Mouse (Mus musculus) cortical plate, adult 2 months (tissue): ENCODE measurements around the gene Ccdc8.

ENCODE experiments used
- CTCF ChIP-seq: fragments of 200-500 bp; IDR thresholded peaks from 2 replicates; pipeline ENCODE4 v1.5.1; 2011; ENCODE audit warnings: mild to moderate bottlenecking, control low read depth, low read length; ENCODE audit not compliant: insufficient read depth; ENCODE audit errors: extremely low read depth
- POLR2A ChIP-seq: fragments of 200-500 bp; IDR thresholded peaks from 2 replicates; pipeline ENCODE4 v1.6.1; 2011; ENCODE audit warnings: mild to moderate bottlenecking, low read length, control low read depth; ENCODE audit not compliant: insufficient read depth; ENCODE audit errors: extremely low read depth

DNA sequence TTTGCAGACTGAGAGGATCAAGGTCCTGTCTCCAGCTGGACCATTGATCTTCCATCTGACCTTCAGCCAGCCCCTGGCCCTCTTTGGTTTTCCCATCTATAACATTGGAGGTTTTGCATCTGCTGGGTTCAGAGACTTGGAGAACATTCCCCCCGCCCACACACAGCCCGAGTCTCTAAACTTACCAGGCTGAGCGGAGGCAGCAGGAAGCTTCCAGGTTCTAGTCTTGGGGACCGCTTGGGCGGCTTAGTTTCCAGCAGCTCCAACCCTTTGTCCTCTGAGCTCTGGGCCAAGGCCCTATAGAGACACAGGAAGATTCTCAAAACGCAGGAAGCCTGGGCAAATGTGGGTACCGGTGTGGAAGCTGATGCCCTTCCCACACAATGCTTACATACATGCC, 46.9 kb downstream of the Ccdc8 start:
- TF ChIP-seq CTCF (no peak), POLR2A (no peak)
